Mouse (Mus musculus): ENCODE measurements around the gene Fam83f.

GRCm38 (mm10) chr15:80653865-80654264 lies 17.8 kb upstream of the Fam83f start:
- TF ChIP-seq CTCF (IDR thresholded peaks at IDR 0.05; ENCODE audit: borderline replicate concordance, insufficient read depth, low read depth, low read length), result no peak
- no peak for TF ChIP-seq POLR2A (IDR thresholded peaks at IDR 0.05; ENCODE audit: borderline replicate concordance, insufficient read depth, low read length)
